In genomic region chr12:73266597-73266996, GRCm38 (mm10) we compare ENCODE assay signal across 16 mouse cellular contexts. TPM values are rescaled to one million over a fixed set of nuclear protein-coding genes. Genes with fewer than 3 reads are reported as not detected.
DNase-seq lines count a peak whose midpoint lies in the region; TF ChIP-seq lines count a peak whose summit lies in the region.
"Had no signal": no experiment of that assay in that cellular context is flagged by ENCODE, and none has a peak within 500 bp of the region (broad histone marks: within the 10 kb centered on the region; RNA-seq: fewer than 3 reads in every experiment).

No protein-coding gene starts in this region.

- H3ac ChIP-seq in myocyte (ENCODE audit: control insufficient read depth, insufficient read length): no peak overlapping the region

- intact Hi-C loops in gastrocnemius, adult 2 months (cut with DNase I): no loop called here

- TF ChIP-seq CTCF in gastrocnemius, adult 2 months (IDR thresholded peaks at IDR 0.05): no peak

- H3K27me3 ChIP-seq in myocyte (ENCODE audit: control insufficient read depth, insufficient read depth, insufficient read length): no peaks in the 10 kb centered on the region
- H3K27me3 ChIP-seq: CH12.LX, Patski had no signal

- DNase-seq in gastrocnemius, adult 2 months: no peak
- DNase-seq in gastrocnemius, adult 8-10 months (ENCODE audit: low spot score in 2 of 2): no peak
- no peak for DNase-seq in layer of hippocampus, postnatal 10 days (ENCODE audit: low spot score in 2 of 2)
- DNase-seq: adrenal gland, adult 2 months; adrenal gland, adult 8-10 months; adrenal gland, postnatal 10 days; adrenal gland, postnatal 14 days; adrenal gland, postnatal 25 days; adrenal gland, postnatal 36 days; B cell, adult 2 months; cerebellum, adult 11 months; cerebellum, adult 11-12 months; cerebellum, adult 18-20 months had no signal

- H3K4me2 ChIP-seq in myocyte (ENCODE audit: low read depth): no peak overlapping the region

- peak overlapping the region; percentile 48; the same call in 1 of the 2 replicates for H3K27ac ChIP-seq in gastrocnemius, adult 2 months

- no peaks in the 10 kb centered on the region for H3K36me3 ChIP-seq in myocyte (ENCODE audit: control insufficient read depth, insufficient read depth)

- peaks cover 22% of the 10 kb centered on the region for H3K79me2 ChIP-seq in myocyte (ENCODE audit: control insufficient read depth, insufficient read depth)

- TF ChIP-seq POLR2A in myocyte (IDR thresholded peaks at IDR 0.05; ENCODE audit: insufficient read length, low read depth): no peak

- H3K4me3 ChIP-seq in gastrocnemius, adult 2 months: no peak overlapping the region
- no peak overlapping the region for H3K4me3 ChIP-seq in myocyte

TF ChIP-seq in myocyte, 11 proteins besides CTCF, POLR2A, EP300 and RAD21:
- no peak for TF ChIP-seq MAX (IDR thresholded peaks at IDR 0.05; ENCODE audit: low read depth)
- TF ChIP-seq MYOD1 (IDR thresholded peaks at IDR 0.05; ENCODE audit: control insufficient read depth in 1 of 3, insufficient read length in 2 of 3, low read depth in 2 of 3): peak in 2 of 3 experiments; percentile 78 to 81
TF ChIP-seq in myocyte: peak in this region for 1.

RNA-seq across cellular contexts. Expression of gene Trmt5, which starts 19.9 kb away (rescaled TPM):
- total RNA-seq in gastrocnemius, adult 2 months (2021): 1 to 10 TPM; 8.5 to 8.6 TPM
- total RNA-seq in gastrocnemius, adult 8-10 months (2022): 1 to 10 TPM; 6.8 to 8.9 (median 7.8) TPM
- polyA plus RNA-seq in myocyte (2012; fragmentation: generic; extraction: Trizol): 8.0 TPM
- 10 to 100 TPM; 10.8 to 13.1 TPM for total RNA-seq in layer of hippocampus, postnatal 10 days (2021)

RNA-seq across cellular contexts. Expression of gene Slc38a6, which starts 20.0 kb away (rescaled TPM):
- total RNA-seq in gastrocnemius, adult 2 months (2021): 1 to 10 TPM; 1.7 to 3.6 TPM
- 1 to 10 TPM in 3 of 4 experiments, under 1 TPM in 1; 0.99 to 2.7 (median 2.3) TPM for total RNA-seq in gastrocnemius, adult 8-10 months (2022)
- 7.8 TPM for polyA plus RNA-seq in myocyte (2012; fragmentation: generic; extraction: Trizol)
- 10 to 100 TPM; 11.7 to 18.6 TPM for total RNA-seq in layer of hippocampus, postnatal 10 days (2021)
